Mouse (Mus musculus) CH12.LX (cell line): ENCODE measurements around the gene Dusp27. TPM values are rescaled to one million over a fixed set of nuclear protein-coding genes. Genes with fewer than 3 reads are reported as not detected.

ENCODE experiments used
- DNase-seq: peaks from one replicate; pipeline ENCODE4 v3.0.0-alpha.2; 2013; ENCODE audit errors: extremely low read depth
- H3K27ac ChIP-seq: 2 replicates; pipeline ENCODE4 v1.5.1; 2012; ENCODE audit warnings: low read depth, mild to moderate bottlenecking, control low read depth, moderate library complexity; ENCODE audit not compliant: insufficient read depth
- H3K27me3 ChIP-seq: replicated peaks from 2 replicates; pipeline ENCODE3; 2012; ENCODE audit warnings: inconsistent platforms
- H3K36me3 ChIP-seq, 2 experiments: replicated peaks in 1 of 2; 2 replicates each; pipeline versions ENCODE3 to v1.6.1; 2012; ENCODE audit warnings: inconsistent platforms in 1 of 2, low read length in 1 of 2, mild to moderate bottlenecking in 1 of 2, mixed read lengths in 1 of 2, moderate library complexity in 1 of 2; ENCODE audit not compliant: control insufficient read depth in 1 of 2, insufficient read depth in 1 of 2
- H3K4me1 ChIP-seq, 2 experiments: 2 replicates each; pipeline ENCODE4 v1.6.1; 2012; ENCODE audit warnings: inconsistent platforms in 1 of 2, moderate library complexity in 1 of 2; ENCODE audit not compliant: insufficient read depth in 2 of 2, control insufficient read depth in 1 of 2
- H3K4me2 ChIP-seq: 2 replicates; pipeline ENCODE4 v1.6.1; 2012; ENCODE audit warnings: low read depth, mild to moderate bottlenecking, control low read depth; ENCODE audit not compliant: poor library complexity, insufficient read depth, severe bottlenecking
- H3K4me3 ChIP-seq, 3 experiments: fragments of 150-350 bp in 1 of 3; sonication (generic) in 1 of 3; replicated peaks in 1 of 3; 2 replicates each; pipeline versions ENCODE3 to v1.5.1; 2011 to 2012; ENCODE audit warnings: low read depth in 2 of 3, low read length in 2 of 3, mild to moderate bottlenecking in 2 of 3, moderate library complexity in 2 of 3, control low read depth in 1 of 3, improper control_type of control experiment in 1 of 3, inconsistent platforms in 1 of 3, mixed read lengths in 1 of 3; ENCODE audit not compliant: poor library complexity in 1 of 3
- H3K79me2 ChIP-seq: replicated peaks from 2 replicates; pipeline ENCODE4 v1.6.1; 2012; ENCODE audit warnings: mild to moderate bottlenecking, moderate library complexity; ENCODE audit not compliant: control insufficient read depth, poor library complexity, insufficient read depth, severe bottlenecking; ENCODE audit errors: extremely low read depth
- H3K9ac ChIP-seq: 2 replicates; pipeline ENCODE4 v1.6.1; 2012; ENCODE audit warnings: low read depth, mild to moderate bottlenecking, control low read depth, moderate library complexity; ENCODE audit not compliant: insufficient read depth
- H3K9me3 ChIP-seq: replicated peaks from 2 replicates; pipeline ENCODE3; 2012; ENCODE audit warnings: low read length, inconsistent platforms, mixed read lengths
- BHLHE40 ChIP-seq: IDR thresholded peaks from 2 replicates; pipeline ENCODE4 v1.6.1; 2011; ENCODE audit warnings: mild to moderate bottlenecking, low read depth, low read length, improper control_type of control experiment
- CHD1 ChIP-seq: IDR thresholded peaks from 2 replicates; pipeline ENCODE4 v1.6.1; 2012; ENCODE audit warnings: low read depth, low read length, improper control_type of control experiment, inconsistent platforms
- CHD2 ChIP-seq: IDR thresholded peaks from 2 replicates; pipeline ENCODE4 v1.6.1; 2011; ENCODE audit warnings: low read length, improper control_type of control experiment
- CTCF ChIP-seq, 2 experiments: IDR thresholded peaks in 1 of 2; conservative IDR thresholded peaks in 1 of 2; 2 replicates each; pipeline ENCODE4 v1.5.1; 2011 to 2012; ENCODE audit warnings: low read depth in 2 of 2, low read length in 2 of 2, improper control_type of control experiment in 1 of 2, inconsistent platforms in 1 of 2, mild to moderate bottlenecking in 1 of 2, moderate library complexity in 1 of 2
- ELF1 ChIP-seq: IDR thresholded peaks from 2 replicates; pipeline ENCODE4 v1.6.1; 2014; ENCODE audit warnings: low read depth, mild to moderate bottlenecking, inconsistent platforms, low read length, improper control_type of control experiment
- EP300 ChIP-seq: IDR thresholded peaks from 2 replicates; pipeline ENCODE4 v1.6.1; 2011; ENCODE audit warnings: low read length, improper control_type of control experiment
- GABPA ChIP-seq: IDR thresholded peaks from 2 replicates; pipeline ENCODE4 v1.6.1; 2012; ENCODE audit warnings: low read depth, low read length, improper control_type of control experiment, inconsistent platforms; ENCODE audit not compliant: insufficient replicate concordance
- IRF4 ChIP-seq: IDR thresholded peaks from 2 replicates; pipeline ENCODE4 v1.6.1; 2014; ENCODE audit warnings: low read depth, mild to moderate bottlenecking, inconsistent platforms, low read length, improper control_type of control experiment
- JUN ChIP-seq: IDR thresholded peaks from 2 replicates; pipeline ENCODE4 v1.6.1; 2011; ENCODE audit warnings: low read depth, mild to moderate bottlenecking, low read length, improper control_type of control experiment, moderate library complexity; ENCODE audit not compliant: insufficient read depth
- JUND ChIP-seq: conservative IDR thresholded peaks from 2 replicates; pipeline ENCODE4 v1.6.1; 2011; ENCODE audit warnings: low read depth, low read length, improper control_type of control experiment
- KAT2A ChIP-seq: IDR thresholded peaks from 2 replicates; pipeline ENCODE4 v1.6.1; 2012; ENCODE audit warnings: low read length, improper control_type of control experiment, inconsistent platforms; ENCODE audit not compliant: insufficient replicate concordance
- MEF2A ChIP-seq: IDR thresholded peaks from 2 replicates; pipeline ENCODE4 v1.6.1; 2014; ENCODE audit warnings: low read depth, mild to moderate bottlenecking, inconsistent platforms, low read length, improper control_type of control experiment, borderline replicate concordance
- NELFE ChIP-seq: IDR thresholded peaks from 2 replicates; pipeline ENCODE4 v1.6.1; 2011; ENCODE audit warnings: low read depth, low read length, improper control_type of control experiment
- NRF1 ChIP-seq: IDR thresholded peaks from 2 replicates; pipeline ENCODE4 v1.6.1; 2014; ENCODE audit warnings: low read depth, mild to moderate bottlenecking, inconsistent platforms, low read length, improper control_type of control experiment, moderate library complexity
- PAX5 ChIP-seq: IDR thresholded peaks from 2 replicates; pipeline ENCODE4 v1.6.1; 2012; ENCODE audit warnings: low read length, inconsistent platforms, mixed read lengths
- POLR2A ChIP-seq: IDR thresholded peaks from 2 replicates; pipeline ENCODE4 v1.6.1; 2011; ENCODE audit warnings: low read depth, mild to moderate bottlenecking, improper control_type of control experiment, low read length
- POLR2AphosphoS2 ChIP-seq: IDR thresholded peaks from 2 replicates; pipeline ENCODE4 v1.6.1; 2011; ENCODE audit warnings: low read depth, low read length, improper control_type of control experiment
- RAD21 ChIP-seq: IDR thresholded peaks from 2 replicates; pipeline ENCODE4 v1.6.1; 2011; ENCODE audit warnings: low read depth, mild to moderate bottlenecking, low read length, improper control_type of control experiment, moderate library complexity
- RCOR1 ChIP-seq: conservative IDR thresholded peaks from 2 replicates; pipeline ENCODE4 v1.6.1; 2012; ENCODE audit warnings: low read depth, mild to moderate bottlenecking, inconsistent platforms, low read length, improper control_type of control experiment
- SIN3A ChIP-seq: IDR thresholded peaks from 2 replicates; pipeline ENCODE4 v1.6.1; 2012; ENCODE audit warnings: low read length, improper control_type of control experiment, inconsistent platforms
- SMC3 ChIP-seq: IDR thresholded peaks from 2 replicates; pipeline ENCODE4 v1.6.1; 2011; ENCODE audit warnings: low read depth, low read length, improper control_type of control experiment
- TBP ChIP-seq: conservative IDR thresholded peaks from 2 replicates; pipeline ENCODE4 v1.6.1; 2011; ENCODE audit warnings: low read depth, low read length, improper control_type of control experiment
- UBTF ChIP-seq: IDR thresholded peaks from 2 replicates; pipeline ENCODE4 v1.6.1; 2012; ENCODE audit warnings: low read depth, mild to moderate bottlenecking, inconsistent platforms, low read length, improper control_type of control experiment, moderate library complexity
- USF2 ChIP-seq: conservative IDR thresholded peaks from 2 replicates; pipeline ENCODE4 v1.6.1; 2011; ENCODE audit warnings: low read depth, low read length, improper control_type of control experiment
- ZC3H11A ChIP-seq: IDR thresholded peaks from 2 replicates; pipeline ENCODE4 v1.6.1; 2012; ENCODE audit warnings: low read depth, mild to moderate bottlenecking, inconsistent platforms, low read length, improper control_type of control experiment
- ZKSCAN1 ChIP-seq: IDR thresholded peaks from 2 replicates; pipeline ENCODE4 v1.6.1; 2012; ENCODE audit warnings: low read depth, inconsistent platforms, low read length, improper control_type of control experiment, borderline replicate concordance
- ZMIZ1 ChIP-seq: IDR thresholded peaks from 2 replicates; pipeline ENCODE4 v1.6.1; 2012; ENCODE audit warnings: low read depth, mild to moderate bottlenecking, inconsistent platforms, low read length, improper control_type of control experiment
- ZNF384 ChIP-seq: IDR thresholded peaks from 2 replicates; pipeline ENCODE4 v1.6.1; 2012; ENCODE audit warnings: low read depth, low read length, improper control_type of control experiment, inconsistent platforms
- dilution Hi-C: fragments of 300-500 bp; cut with MboI; formaldehyde crosslinking; loops from 2 replicates; pipeline ENCODE4 v1.14.3; 2020; ENCODE audit warnings: low sequenced_read_pairs; ENCODE audit not compliant: extremely low pct_unique_long_range_greater_than_20kb, extremely low pct_ligation_motif_present
- in situ Hi-C: fragments of 300-500 bp; cut with MboI; formaldehyde crosslinking; loops from 3 replicates; pipeline ENCODE4 v1.14.3; 2019; ENCODE audit warnings: low sequenced_read_pairs, low pct_ligation_motif_present, low pct_unique_long_range_greater_than_20kb, mixed read lengths
- polyA plus RNA-seq: library from polyadenylated mRNA; unstranded; fragments of >175 nt; gene quantifications from 2 replicates; pipeline ENCODE4 v1.2.1, GENCODE M21; 2012; ENCODE audit warnings: low read depth; ENCODE audit not compliant: insufficient read length
- total RNA-seq, 2 experiments: library from RNA; depleted of rRNA; stranded (reverse); fragments of 300-350 nt in 1 of 2; fragments of >200 nt in 1 of 2; gene quantifications; 2 replicates each; pipeline ENCODE4 v1.2.3; 2012 to 2014

Gene Dusp27
- total and polyA plus RNA-seq, 3 experiments = 0.06 TPM; not detected in 2

- H3K27ac ChIP-seq = no peak overlapping the region
- H3K36me3 ChIP-seq = no peaks in the 10 kb centered on the region
- TF ChIP-seq CHD2 (no peak), KAT2A (no peak), SMC3 (no peak), GABPA (no peak), JUN (no peak), ZC3H11A (no peak), CHD1 (no peak), SIN3A (no peak), NRF1 (no peak), BHLHE40 (no peak), ZNF384 (no peak), RAD21 (no peak), JUND (no peak), TBP (no peak), RCOR1 (no peak), ZKSCAN1 (no peak), ZMIZ1 (no peak), CTCF (conservative IDR thresholded peaks at IDR 0.05 in 1 of 2, IDR thresholded peaks at IDR 0.05 in 1 of 2; ENCODE audit: low read depth in 2 of 2, low read length in 2 of 2) (no peak)
- TF ChIP-seq, all 38 proteins: peak for 0
- no peaks in the 10 kb centered on the region for H3K9me3 ChIP-seq
- H3K4me3 ChIP-seq = no peak overlapping the region
- dilution Hi-C loops = no loop called here
- no peak overlapping the region for H3K4me2 ChIP-seq
- in situ Hi-C loops = no loop called here
- H3K27me3 ChIP-seq = no peaks in the 10 kb centered on the region
- no peak for DNase-seq
- peaks cover 4 to 11% of the 10 kb centered on the region in 2 experiments; a peak in 3 of 4 replicates for H3K4me1 ChIP-seq
- no peaks in the 10 kb centered on the region for H3K79me2 ChIP-seq
- H3K9ac ChIP-seq = no peak overlapping the region
These were observed 12.0 kb upstream of the Dusp27 start for GRCm38 (mm10) chr1:166139620-166140184.

GRCm38 (mm10) chr1:166139113-166139512, 11.4 kb upstream of the Dusp27 start:
- peaks cover 4 to 12% of the 10 kb centered on the region in 2 experiments; a peak in 3 of 4 replicates for H3K4me1 ChIP-seq
- H3K4me2 ChIP-seq = no peak overlapping the region
- TF ChIP-seq ELF1 (no peak), UBTF (no peak), POLR2AphosphoS2 (no peak), EP300 (no peak), CTCF (conservative IDR thresholded peaks at IDR 0.05 in 1 of 2, IDR thresholded peaks at IDR 0.05 in 1 of 2; ENCODE audit: low read depth in 2 of 2, low read length in 2 of 2) (no peak), PAX5 (no peak), MEF2A (no peak), POLR2A (no peak), IRF4 (no peak), NELFE (no peak), CHD1 (no peak), SIN3A (no peak), RCOR1 (no peak), USF2 (no peak), NRF1 (no peak), JUND (no peak)
- dilution Hi-C loops = no loop called here
- no peaks in the 10 kb centered on the region for H3K9me3 ChIP-seq
- no peak overlapping the region for H3K27ac ChIP-seq
- H3K36me3 ChIP-seq = no peaks in the 10 kb centered on the region
- in situ Hi-C loops = no loop called here
- no peak for DNase-seq
- no peak overlapping the region for H3K4me3 ChIP-seq
- H3K79me2 ChIP-seq = no peaks in the 10 kb centered on the region
- H3K9ac ChIP-seq = no peak overlapping the region
- H3K27me3 ChIP-seq = no peaks in the 10 kb centered on the region
